Mouse (Mus musculus) heart, embryonic 12.5 days (tissue): ENCODE data around the gene Gadl1. TPM values are rescaled to one million over a fixed set of nuclear protein-coding genes. Genes with fewer than 3 reads are reported as not detected.

Experiments
- ATAC-seq: fragments of 200-750 bp; cut with Nextera tagmentation; 2 replicates; pipeline ENCODE4 v1.8.0; 2017; ENCODE audit warnings: moderate TSS enrichment, moderate library complexity; ENCODE audit not compliant: insufficient number of reproducible peaks, low FRiP score
- H3K27ac ChIP-seq: fragments of 300-500 bp; sonication (generic); 2 replicates; pipeline ENCODE4 v1.5.1; 2016; ENCODE audit warnings: mild to moderate bottlenecking, moderate library complexity; ENCODE audit not compliant: poor library complexity, severe bottlenecking
- H3K27me3 ChIP-seq: fragments of 300-500 bp; sonication (generic); replicated peaks from 2 replicates; pipeline ENCODE4 v1.6.1; 2016; ENCODE audit warnings: mild to moderate bottlenecking, moderate library complexity
- H3K36me3 ChIP-seq: fragments of 300-500 bp; sonication (generic); 2 replicates; pipeline ENCODE4 v1.6.1; 2016; ENCODE audit warnings: mild to moderate bottlenecking, moderate library complexity
- H3K4me1 ChIP-seq: fragments of 300-500 bp; sonication (generic); replicated peaks from 2 replicates; pipeline ENCODE4 v1.6.1; 2016; ENCODE audit warnings: mild to moderate bottlenecking
- H3K4me2 ChIP-seq: fragments of 300-500 bp; sonication (generic); 2 replicates; pipeline ENCODE4 v1.6.1; 2016; ENCODE audit warnings: mild to moderate bottlenecking, moderate library complexity
- H3K4me3 ChIP-seq: fragments of 300-500 bp; sonication (generic); 2 replicates; pipeline ENCODE4 v1.5.1; 2016; ENCODE audit warnings: mild to moderate bottlenecking
- H3K9ac ChIP-seq: fragments of 300-500 bp; sonication (generic); 2 replicates; pipeline ENCODE4 v1.6.1; 2016; ENCODE audit warnings: mild to moderate bottlenecking, moderate library complexity
- H3K9me3 ChIP-seq: fragments of 300-500 bp; sonication (generic); replicated peaks from 2 replicates; pipeline ENCODE4 v1.6.1; 2016; ENCODE audit warnings: mild to moderate bottlenecking, moderate library complexity
- WGBS: fragments of 180-500 bp; shearing (Covaris S2); methylation state at CpG from one replicate; pipeline ENCODE4 v1.1.7; 2016; 5-methylcytosine and 5-hydroxymethylcytosine counted together
- polyA plus RNA-seq: library from polyadenylated mRNA; unstranded; fragments of >200 nt; fragmentation: Nextera tagmentation; extraction: Ambion mirVana; gene quantifications from 2 replicates; pipeline ENCODE4 v1.2.1, GENCODE M21; 2016

Gadl1 gene
- polyA plus RNA-seq, 1 experiment from 2014 or later: 0.46 TPM

DNA sequence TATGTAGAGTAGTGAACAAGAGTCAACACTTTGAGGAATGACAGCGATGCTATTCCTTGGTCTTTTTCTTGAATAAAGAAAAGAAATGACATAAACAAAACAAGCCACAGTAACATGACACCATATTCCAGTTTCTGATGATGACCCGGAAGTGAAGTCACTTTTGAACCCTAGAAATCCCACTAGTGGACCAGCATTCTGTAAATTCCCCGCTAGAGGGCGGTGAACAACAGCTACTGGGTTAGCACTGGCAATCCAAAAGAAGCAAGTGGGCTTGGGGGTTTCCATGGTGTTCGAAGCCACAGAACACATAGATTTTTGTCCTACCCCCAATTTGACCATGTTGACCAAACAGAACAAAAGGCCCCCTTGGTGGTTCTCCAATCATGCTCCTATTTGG is 178.6 kb downstream of the Gadl1 start:
- no peak for ATAC-seq
- Histone ChIP-seq H3K36me3 (peaks cover 18% of the 10 kb centered on the region), H3K9me3 (no peaks in the 10 kb centered on the region), H3K9ac (no peak overlapping the region), H3K27ac (no peak overlapping the region), H3K4me2 (no peak overlapping the region), H3K4me3 (no peak overlapping the region), H3K4me1 (peaks cover 11% of the 10 kb centered on the region), H3K27me3 (no peaks in the 10 kb centered on the region)
- WGBS: 28% methylated on average over 5 of the region's 5 CpGs

DNA sequence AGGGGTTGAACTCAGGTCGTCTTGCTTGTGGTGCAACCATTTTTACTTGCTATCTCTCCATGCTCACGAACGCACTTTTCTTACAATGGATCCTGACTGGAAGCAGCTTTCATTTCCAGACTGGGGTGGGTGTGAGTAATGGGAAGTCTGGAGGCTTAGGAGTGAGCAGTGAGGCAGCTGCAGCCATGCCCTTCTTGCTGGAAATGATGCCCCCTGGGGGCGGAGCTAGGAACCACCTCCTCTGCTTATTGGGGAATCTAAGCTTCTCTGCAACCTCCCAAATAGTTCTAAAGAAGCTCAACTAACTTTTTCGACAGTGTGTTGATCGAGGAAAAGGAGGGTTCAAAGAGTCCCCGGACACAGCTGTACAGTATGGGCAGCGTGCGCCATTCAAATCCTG is 179.7 kb downstream of the Gadl1 start:
- Histone ChIP-seq H3K9ac (no peak overlapping the region), H3K4me3 (no peak overlapping the region), H3K27me3 (no peaks in the 10 kb centered on the region), H3K36me3 (peaks cover 18% of the 10 kb centered on the region), H3K4me1 (peaks cover 14% of the 10 kb centered on the region), H3K27ac (no peak overlapping the region), H3K9me3 (no peaks in the 10 kb centered on the region), H3K4me2 (no peak overlapping the region)
- WGBS: 80% methylated on average over 9 of the region's 9 CpGs
- ATAC-seq: no peak

DNA sequence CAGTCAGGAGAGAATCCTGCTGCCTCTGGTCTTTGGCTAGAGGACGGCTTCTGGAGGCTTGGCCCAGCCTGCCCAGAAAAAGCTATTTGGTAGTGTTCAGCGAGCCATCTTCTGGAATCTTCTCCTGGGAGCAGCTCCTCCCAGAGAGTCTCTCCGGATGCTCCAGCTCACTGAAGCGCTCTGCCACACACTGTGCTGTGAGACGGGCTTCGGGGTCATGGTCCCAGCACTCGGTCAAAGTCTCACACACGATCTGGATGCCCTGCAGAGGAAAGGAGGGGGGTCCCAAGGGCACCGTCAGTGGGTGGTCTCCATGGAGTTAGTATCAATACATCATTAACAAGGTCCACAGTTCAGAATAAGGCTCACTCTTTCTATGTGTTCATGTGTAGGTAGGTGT is 181.0 kb downstream of the Gadl1 start:
- Histone ChIP-seq H3K9me3 (no peaks in the 10 kb centered on the region), H3K4me3 (no peak overlapping the region), H3K27me3 (no peaks in the 10 kb centered on the region), H3K9ac (no peak overlapping the region), H3K36me3 (peaks cover 18% of the 10 kb centered on the region), H3K27ac (no peak overlapping the region), H3K4me1 (peaks cover 14% of the 10 kb centered on the region), H3K4me2 (no peak overlapping the region)
- no peak for ATAC-seq
- 90% methylated on average over 9 of the region's 9 CpGs for WGBS

DNA sequence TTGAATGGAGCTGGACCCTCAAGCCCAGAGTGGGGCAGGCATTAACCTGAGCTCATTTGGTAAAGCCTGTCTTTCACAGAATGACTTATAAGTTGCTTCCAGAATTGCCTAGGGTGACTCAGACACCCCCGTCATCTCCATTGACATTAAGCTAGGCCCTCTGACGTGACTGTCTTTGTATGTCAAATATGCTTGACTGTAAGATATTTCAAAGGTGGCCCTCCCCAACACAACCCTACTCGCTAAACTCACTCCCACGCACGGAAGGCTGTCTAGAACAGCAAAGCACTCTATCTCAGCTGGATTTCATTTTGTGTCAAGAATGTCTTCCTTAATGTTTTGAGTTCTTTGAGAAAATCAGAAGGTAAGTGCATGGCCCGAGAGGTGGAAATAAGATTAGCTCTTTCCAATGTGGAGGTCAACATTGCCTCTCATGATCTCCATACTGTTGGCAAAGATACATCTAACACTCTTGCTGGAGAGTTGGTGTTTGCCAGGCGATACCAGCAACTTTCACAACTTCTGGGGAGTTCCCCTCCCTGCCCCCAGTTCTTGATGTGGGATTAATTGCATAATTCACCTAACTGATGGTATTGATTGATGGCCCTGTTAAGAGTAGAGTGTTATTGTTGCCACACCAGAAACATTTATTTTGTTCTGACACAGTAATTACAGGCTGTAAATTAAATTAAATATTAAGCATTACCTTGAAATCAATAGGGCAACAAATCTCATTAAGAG is 182.0 kb downstream of the Gadl1 start:
- H3K9ac ChIP-seq: no peak overlapping the region
- H3K4me3 ChIP-seq: no peak overlapping the region
- 84% methylated on average over 7 of the region's 7 CpGs for WGBS
- H3K9me3 ChIP-seq: no peaks in the 10 kb centered on the region
- no peak overlapping the region for H3K27ac ChIP-seq
- no peak overlapping the region for H3K4me2 ChIP-seq
- ATAC-seq: no peak
- H3K27me3 ChIP-seq: no peaks in the 10 kb centered on the region
- peaks cover 14% of the 10 kb centered on the region for H3K4me1 ChIP-seq
- H3K36me3 ChIP-seq: peaks cover 18% of the 10 kb centered on the region

DNA sequence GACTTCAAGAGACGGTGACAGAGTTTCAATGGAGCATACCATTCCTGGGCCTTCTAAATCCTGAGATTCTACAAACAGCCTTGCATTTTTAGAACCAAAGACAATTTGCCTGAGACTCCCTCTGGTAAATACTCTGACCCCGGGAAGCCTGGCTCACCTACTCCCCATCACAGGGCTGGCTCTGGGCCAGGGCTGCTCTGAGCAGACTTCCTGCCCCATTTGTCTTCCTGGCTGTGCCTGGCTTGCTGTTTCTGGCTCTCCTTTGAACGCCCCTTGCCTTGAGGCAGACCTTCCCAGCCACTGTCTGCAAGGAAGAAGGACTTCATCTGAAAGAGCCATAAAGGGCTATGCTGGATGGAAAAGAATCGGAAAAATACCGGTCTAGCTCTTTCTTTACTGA is 182.7 kb downstream of the Gadl1 start:
- no peaks in the 10 kb centered on the region for H3K27me3 ChIP-seq
- H3K9ac ChIP-seq: no peak overlapping the region
- ATAC-seq: 0 out of 2 replicates have a peak, but pooled peaks have one; percentile 41
- no peak overlapping the region for H3K4me3 ChIP-seq
- H3K4me1 ChIP-seq: peaks cover 14% of the 10 kb centered on the region
- no peaks in the 10 kb centered on the region for H3K9me3 ChIP-seq
- H3K27ac ChIP-seq: no peak overlapping the region
- no peak overlapping the region for H3K4me2 ChIP-seq
- peaks cover 18% of the 10 kb centered on the region for H3K36me3 ChIP-seq
- 58% methylated on average over 5 of the region's 5 CpGs for WGBS

DNA sequence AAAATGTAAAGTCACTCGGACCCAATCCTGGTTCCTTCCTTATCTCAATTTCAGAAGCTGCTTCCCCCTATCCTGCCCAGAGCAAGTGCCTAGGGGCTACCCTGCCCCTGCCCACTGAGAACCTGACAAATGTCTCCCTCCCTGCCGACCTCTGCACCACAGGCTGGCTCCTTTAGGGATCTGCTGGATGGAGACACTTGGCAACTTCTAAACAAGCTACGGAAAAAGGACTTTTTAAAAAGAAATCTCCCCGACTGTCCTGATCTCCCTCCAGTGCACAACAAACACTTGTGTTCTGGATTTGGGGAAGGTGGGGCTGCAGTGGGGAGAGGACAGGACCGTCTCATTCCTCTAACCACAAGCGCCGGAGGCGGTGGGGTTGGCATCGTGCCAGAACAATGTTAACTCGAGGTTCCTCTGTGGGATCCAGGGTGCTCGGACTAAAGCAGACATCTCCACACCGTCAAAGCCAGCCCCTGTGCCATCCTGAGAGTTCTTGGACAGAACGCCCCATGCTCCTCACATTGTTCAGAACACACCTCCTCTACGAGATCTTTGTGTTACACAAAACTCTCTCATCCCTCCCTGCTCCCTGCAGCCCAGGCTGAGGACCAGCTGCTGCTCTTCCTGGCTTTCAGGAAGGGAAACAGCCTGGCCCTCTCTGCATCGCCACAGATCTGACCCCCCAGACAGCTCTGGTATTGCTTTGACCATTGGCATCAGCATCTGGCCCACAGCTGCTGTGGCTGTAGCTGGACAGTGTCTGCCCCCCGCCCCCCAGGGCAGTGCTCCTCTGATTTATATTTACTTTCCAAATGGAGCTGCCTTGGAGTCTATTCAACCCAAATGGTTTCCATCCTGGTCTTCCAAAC is 189.7 kb downstream of the Gadl1 start:
- H3K27ac ChIP-seq: no peak overlapping the region

DNA sequence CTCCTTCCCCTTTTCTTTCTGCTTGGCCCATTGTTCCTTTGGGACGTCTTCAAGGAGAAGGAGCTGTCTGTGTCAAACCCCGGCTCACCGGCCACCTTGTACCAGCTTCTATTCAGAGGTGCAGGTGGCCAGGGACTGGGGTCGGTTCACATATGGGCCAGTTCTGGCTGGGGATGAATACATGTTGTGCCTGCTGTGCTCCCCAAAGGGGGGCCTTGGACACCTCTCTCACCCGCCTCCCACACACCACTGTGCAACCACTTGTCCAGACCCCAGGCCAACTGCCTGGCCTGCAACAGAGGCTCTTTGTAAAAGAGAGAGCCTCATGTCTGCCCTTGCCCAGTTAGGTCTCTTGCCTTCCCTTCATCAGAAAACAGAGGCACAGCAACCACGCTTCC is 190.3 kb downstream of the Gadl1 start:
- Histone ChIP-seq H3K36me3 (peaks cover 19% of the 10 kb centered on the region), H3K9ac (no peak overlapping the region), H3K4me2 (no peak overlapping the region), H3K27ac (no peak overlapping the region), H3K27me3 (no peaks in the 10 kb centered on the region), H3K4me1 (peaks cover 8% of the 10 kb centered on the region; the same call in 1 of the 2 replicates), H3K4me3 (no peak overlapping the region), H3K9me3 (no peaks in the 10 kb centered on the region)
- ATAC-seq: no peak
- 82% methylated on average over 6 of the region's 6 CpGs for WGBS

More for the DNA sequence above, 189.7 kb downstream of the Gadl1 start:
- Histone ChIP-seq H3K9me3 (no peaks in the 10 kb centered on the region), H3K9ac (no peak overlapping the region), H3K27me3 (no peaks in the 10 kb centered on the region), H3K4me1 (peaks cover 8% of the 10 kb centered on the region; the same call in 1 of the 2 replicates), H3K36me3 (peaks cover 16% of the 10 kb centered on the region), H3K4me2 (no peak overlapping the region), H3K4me3 (no peak overlapping the region)
- no peak for ATAC-seq
- WGBS: 61% methylated on average over 16 of the region's 16 CpGs

DNA sequence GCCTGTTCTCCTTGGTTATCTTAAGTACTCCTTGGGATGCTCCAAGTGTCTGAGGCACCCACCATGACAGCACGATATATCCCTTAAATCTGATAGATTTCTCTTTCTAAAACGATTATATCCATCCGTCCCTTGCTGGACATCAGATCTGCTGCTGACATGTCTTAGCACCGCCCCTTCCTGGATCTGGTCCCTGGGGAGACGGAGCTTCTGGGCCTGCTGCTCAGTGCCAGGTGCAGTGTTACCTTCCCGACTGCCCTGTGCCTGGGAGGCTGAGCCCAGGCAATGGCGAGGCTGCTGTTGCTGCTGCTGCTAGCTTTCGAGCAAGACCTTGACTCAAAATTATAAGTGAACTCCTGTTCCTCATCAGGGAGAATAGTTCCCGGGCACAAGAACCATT is 190.8 kb downstream of the Gadl1 start:
- no peak for ATAC-seq
- Histone ChIP-seq H3K9ac (no peak overlapping the region), H3K4me2 (no peak overlapping the region), H3K27me3 (no peaks in the 10 kb centered on the region), H3K4me1 (peaks cover 8% of the 10 kb centered on the region; the same call in 1 of the 2 replicates), H3K27ac (no peak overlapping the region), H3K36me3 (peaks cover 23% of the 10 kb centered on the region), H3K4me3 (no peak overlapping the region), H3K9me3 (no peaks in the 10 kb centered on the region)
- 76% methylated on average over 9 of the region's 9 CpGs for WGBS

DNA sequence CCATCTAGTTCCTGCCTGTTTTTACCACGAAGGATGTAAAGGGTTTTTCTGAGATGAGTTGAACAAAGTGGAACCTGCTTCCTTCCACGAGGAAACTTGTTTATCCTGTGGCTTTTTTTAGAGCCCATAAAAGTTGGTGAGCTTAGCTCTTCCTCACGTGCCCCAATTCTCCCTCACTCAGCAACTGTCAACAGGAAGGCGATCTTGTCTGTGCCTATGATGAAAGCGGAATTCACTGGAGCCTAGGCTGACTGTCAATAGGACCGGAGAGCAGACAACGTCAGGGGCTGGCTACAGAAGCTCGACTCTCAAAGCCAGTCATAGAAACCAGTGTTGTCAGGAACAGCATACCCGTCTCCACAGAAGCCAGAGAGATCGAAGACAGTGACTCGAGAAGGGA is 192.6 kb downstream of the Gadl1 start:
- Histone ChIP-seq H3K9ac (no peak overlapping the region), H3K4me2 (no peak overlapping the region), H3K27me3 (no peaks in the 10 kb centered on the region), H3K4me1 (peaks cover 8% of the 10 kb centered on the region; the same call in 1 of the 2 replicates), H3K9me3 (0 out of 2 replicates have a peak, but pooled peaks cover 7% of the 10 kb centered on the region), H3K36me3 (peaks cover 31% of the 10 kb centered on the region), H3K27ac (no peak overlapping the region), H3K4me3 (no peak overlapping the region)
- 51% methylated on average over 11 of the region's 11 CpGs for WGBS
- ATAC-seq: no peak

DNA sequence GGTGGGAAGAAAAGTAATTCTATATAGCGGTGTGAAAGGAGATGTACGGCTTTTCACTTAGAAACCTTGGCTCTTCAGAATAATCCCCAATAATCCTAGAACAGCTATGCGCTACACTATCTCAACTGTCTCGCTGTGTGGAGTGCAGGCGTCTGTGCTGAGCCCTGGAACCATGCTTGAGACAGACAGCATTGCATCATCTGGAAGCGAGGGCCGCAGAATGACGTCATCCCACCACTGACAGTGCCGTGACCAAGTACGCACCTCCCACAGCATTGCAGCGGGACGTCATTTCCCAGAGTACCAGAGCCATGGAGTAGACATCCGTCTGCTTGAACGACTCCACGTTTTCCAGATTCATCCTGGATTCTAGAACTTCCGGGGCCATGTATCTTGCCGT is 195.5 kb downstream of the Gadl1 start:
- H3K27ac ChIP-seq: no peak overlapping the region
- H3K36me3 ChIP-seq: peaks cover 58% of the 10 kb centered on the region
- H3K27me3 ChIP-seq: no peaks in the 10 kb centered on the region
- no peak overlapping the region for H3K4me2 ChIP-seq
- no peak overlapping the region for H3K4me3 ChIP-seq
- WGBS: 83% methylated on average over 17 of the region's 17 CpGs
- no peak for ATAC-seq
- no peak overlapping the region for H3K9ac ChIP-seq
- H3K4me1 ChIP-seq: no peaks in the 10 kb centered on the region
- peaks cover 12% of the 10 kb centered on the region; the same call in 1 of the 2 replicates for H3K9me3 ChIP-seq

DNA sequence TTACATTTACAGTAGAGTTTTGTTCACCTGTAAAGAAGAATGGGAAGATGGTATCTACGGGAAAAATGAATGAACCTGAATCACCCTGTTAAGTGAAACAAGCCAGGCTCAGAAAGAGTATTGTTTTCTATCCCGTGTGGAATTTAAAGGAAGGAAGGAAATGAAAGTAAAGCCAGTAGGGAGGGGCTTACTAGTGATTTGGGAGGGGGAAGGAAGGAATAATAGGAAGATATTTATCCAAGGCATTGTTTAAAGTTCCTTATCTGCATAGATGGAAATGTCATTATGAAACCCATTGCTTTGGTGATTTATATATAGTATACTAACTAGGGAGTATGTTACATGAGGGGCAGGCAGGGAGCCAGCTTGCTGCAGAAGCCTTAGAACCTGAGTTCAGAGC is 199.5 kb downstream of the Gadl1 start:
- H3K27me3 ChIP-seq: no peaks in the 10 kb centered on the region
- no peak overlapping the region for H3K4me3 ChIP-seq
- no peak for ATAC-seq
- H3K9ac ChIP-seq: no peak overlapping the region
- H3K4me2 ChIP-seq: no peak overlapping the region
- WGBS: 57% methylated on average over 2 of the region's 2 CpGs
- no peak overlapping the region for H3K27ac ChIP-seq
- H3K36me3 ChIP-seq: peaks cover 56% of the 10 kb centered on the region
- peaks cover 9% of the 10 kb centered on the region; the same call in 1 of the 2 replicates for H3K4me1 ChIP-seq
- peaks cover 13% of the 10 kb centered on the region; the same call in 1 of the 2 replicates for H3K9me3 ChIP-seq
